Mouse (Mus musculus) myocyte (in vitro differentiated cells): ENCODE results near the gene Dap.

Experiments used
- CEBPB ChIP-seq: IDR thresholded peaks from 2 replicates; pipeline ENCODE4 v1.6.1; 2011; ENCODE audit warnings: mild to moderate bottlenecking, moderate library complexity; ENCODE audit not compliant: poor library complexity, insufficient read depth, severe bottlenecking
- E2F4 ChIP-seq: IDR thresholded peaks from one replicate; pipeline ENCODE4 v1.6.1; 2011; ENCODE audit warnings: mild to moderate bottlenecking, control low read depth, moderate library complexity; ENCODE audit not compliant: insufficient read depth
- MYOD1 ChIP-seq, 3 experiments: IDR thresholded peaks; one replicate each; pipeline ENCODE4 v1.6.1; 2011; ENCODE audit warnings: control low read depth in 2 of 3, low read depth in 2 of 3, mild to moderate bottlenecking in 2 of 3, moderate library complexity in 1 of 3; ENCODE audit not compliant: insufficient read length in 2 of 3, control insufficient read depth in 1 of 3
- MYOG ChIP-seq, 3 experiments: IDR thresholded peaks; one replicate each; pipeline ENCODE4 v1.6.1; 2011; ENCODE audit warnings: control low read depth in 2 of 3, low read depth in 2 of 3, mild to moderate bottlenecking in 2 of 3; ENCODE audit not compliant: insufficient read length in 2 of 3, control insufficient read depth in 1 of 3, insufficient read depth in 1 of 3
- POLR2A ChIP-seq: IDR thresholded peaks from one replicate; pipeline ENCODE4 v1.6.1; 2011; ENCODE audit warnings: low read depth, mild to moderate bottlenecking, control low read depth, moderate library complexity; ENCODE audit not compliant: insufficient read length
- POLR2AphosphoS2 ChIP-seq: IDR thresholded peaks from one replicate; pipeline ENCODE4 v1.6.1; 2011; ENCODE audit warnings: low read depth, control low read depth; ENCODE audit not compliant: insufficient read length
- TCF12 ChIP-seq: IDR thresholded peaks from one replicate; pipeline ENCODE4 v1.6.1; 2011; ENCODE audit warnings: mild to moderate bottlenecking, control low read depth; ENCODE audit not compliant: poor library complexity, insufficient read depth, severe bottlenecking
- USF1 ChIP-seq: IDR thresholded peaks from one replicate; pipeline ENCODE4 v1.6.1; 2011; ENCODE audit warnings: low read depth, mild to moderate bottlenecking, control low read depth, moderate library complexity

GRCm38 (mm10) chr15:31269558-31269957 lies 45.4 kb downstream of the Dap start:
- TF ChIP-seq E2F4 = no peak
- TF ChIP-seq MYOG (IDR thresholded peaks at IDR 0.05; ENCODE audit: control insufficient read depth in 1 of 3, insufficient read depth in 1 of 3, insufficient read length in 2 of 3, low read depth in 2 of 3) = peak; percentile 85 to 98 (median 91)
- TF ChIP-seq POLR2AphosphoS2 = no peak
- no peak for TF ChIP-seq CEBPB
- TF ChIP-seq USF1 = no peak
- TF ChIP-seq TCF12 = peak; percentile 95
- TF ChIP-seq POLR2A = no peak
- TF ChIP-seq MYOD1 (IDR thresholded peaks at IDR 0.05; ENCODE audit: control insufficient read depth in 1 of 3, insufficient read length in 2 of 3, low read depth in 2 of 3) = peak; percentile 99 to 100 (median 100)
